Mouse (Mus musculus) retina, adult 2 months (tissue): ENCODE results near the gene Abhd14b.
"Not testable (repeated sequence)": the region's sequence is repeated elsewhere in the genome, so short reads cannot be mapped to it uniquely, and the experiment has no call there.

Experiments used
- DNase-seq: peaks from one replicate; pipeline ENCODE4 v3.0.0-alpha.2; 2012; ENCODE audit warnings: low read depth, low spot score

The Abhd14b gene

DNA sequence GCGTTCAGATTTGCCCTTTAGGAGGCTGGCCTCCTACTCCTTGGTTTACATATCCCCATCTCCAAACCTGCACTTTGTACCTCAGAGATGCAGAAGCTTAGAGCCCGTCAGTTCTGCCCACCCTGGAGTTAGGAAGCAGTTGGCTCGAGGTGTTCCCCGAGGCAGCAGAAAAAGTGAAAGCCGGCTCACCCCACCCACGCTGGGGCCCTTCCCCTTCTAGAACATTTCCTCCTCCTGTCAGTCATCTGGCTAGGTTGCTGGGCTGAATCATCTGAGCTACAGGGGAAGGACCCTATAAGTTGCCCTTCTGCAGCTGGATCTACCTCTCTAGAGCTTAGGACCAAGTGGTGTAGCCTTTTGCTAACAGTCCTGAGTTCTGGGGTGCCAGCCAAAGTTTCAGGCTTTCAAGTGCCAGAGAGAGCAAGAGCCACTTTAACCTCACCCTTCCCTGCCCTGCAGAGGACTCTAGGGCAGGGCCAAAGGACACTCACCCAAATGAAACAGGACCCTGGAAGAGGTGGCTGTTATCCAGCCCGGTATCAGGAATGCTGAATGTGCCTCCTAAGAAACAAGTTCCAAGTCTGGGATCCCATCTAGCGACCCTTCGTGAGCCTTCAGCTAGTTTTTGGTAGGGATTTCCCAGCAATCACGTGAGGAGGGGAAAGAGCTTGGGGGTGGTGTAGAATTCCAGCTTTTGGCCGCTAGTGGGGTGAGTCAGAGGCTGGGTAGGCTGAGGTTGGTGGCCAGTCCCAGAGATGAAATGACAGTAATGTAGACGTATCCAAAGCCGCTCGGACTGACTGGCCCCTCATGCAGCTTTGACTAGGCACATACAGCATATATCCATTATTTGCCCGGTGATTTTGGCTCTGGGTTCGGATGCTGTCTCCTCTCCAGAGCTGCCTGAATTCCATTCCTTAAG is 29.0 kb downstream of the Abhd14b start:
- no peak for DNase-seq

DNA sequence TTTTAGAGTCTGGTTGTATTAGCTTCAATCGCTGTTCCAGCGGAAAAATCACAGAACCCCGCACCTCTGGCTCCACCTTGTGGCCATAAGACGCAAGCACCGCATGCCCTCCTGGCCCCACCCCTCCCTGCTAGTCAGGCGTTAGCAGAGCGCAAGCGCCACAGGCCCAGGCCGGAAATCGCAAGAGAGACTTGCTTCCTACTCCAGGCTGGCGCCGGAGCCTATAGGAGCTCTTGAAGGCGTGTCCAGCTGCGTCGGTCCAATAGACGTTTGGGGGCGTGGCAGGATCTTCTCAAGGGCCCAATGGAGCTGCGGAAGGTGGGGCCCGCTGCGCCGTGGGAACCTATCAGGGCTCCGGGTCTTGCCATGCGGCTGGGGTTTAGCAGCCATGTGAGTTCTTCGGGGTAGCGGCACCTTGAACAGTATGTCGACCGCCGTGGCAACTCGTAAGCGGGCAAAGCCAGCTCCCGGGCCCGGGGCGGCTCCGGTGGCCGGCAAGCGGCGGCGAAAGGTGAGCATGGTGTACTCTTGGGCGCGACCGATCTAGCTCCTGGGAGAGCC is 29.7 kb downstream of the Abhd14b start, which contains the start of gene Parp3:
Gene Parp3, minus strand, starts transcription at position 26 of the 561 bp plus-strand sequence.
- peak; percentile 99 for DNase-seq

DNA sequence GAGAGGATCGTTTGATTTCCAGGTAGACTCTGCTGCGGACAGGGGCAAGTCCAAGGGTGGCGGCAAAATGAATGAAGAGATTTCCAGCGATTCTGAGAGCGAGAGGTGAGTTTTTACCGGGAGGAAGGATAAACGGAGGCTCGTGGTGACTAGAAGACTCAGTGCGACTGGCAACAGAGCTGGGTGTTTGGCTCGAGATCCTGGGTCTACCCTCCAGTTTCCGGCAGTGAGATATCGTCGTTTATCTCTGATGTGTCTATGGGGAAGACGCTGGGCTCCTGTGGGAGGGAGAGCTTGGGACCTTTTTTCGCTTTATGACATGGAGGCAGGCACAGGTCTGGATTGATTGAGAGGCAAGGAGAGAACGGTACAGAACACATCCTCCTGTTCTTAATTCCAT is 30.4 kb downstream of the Abhd14b start:
- DNase-seq = no peak

DNA sequence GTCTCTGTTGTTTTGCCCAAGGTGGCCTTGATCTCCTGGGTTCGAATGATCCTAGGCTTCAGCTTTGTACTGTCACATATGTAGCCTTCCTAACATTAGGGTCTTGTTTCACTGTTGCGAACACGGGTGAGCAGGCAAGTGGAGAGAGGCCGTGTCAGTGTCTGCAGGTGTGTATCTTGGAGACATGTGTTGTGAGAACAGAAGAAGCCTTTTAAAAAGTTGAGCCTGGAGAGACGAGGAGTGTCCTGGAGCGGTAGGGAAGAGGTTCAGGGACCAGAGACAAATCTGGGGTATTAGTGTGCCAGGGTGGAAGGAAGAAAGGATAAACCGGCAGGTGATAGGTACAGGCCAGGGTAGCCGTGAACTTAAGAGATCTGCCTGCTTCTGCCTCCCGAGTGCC is 30.8 kb downstream of the Abhd14b start:
- no peak for DNase-seq

DNA sequence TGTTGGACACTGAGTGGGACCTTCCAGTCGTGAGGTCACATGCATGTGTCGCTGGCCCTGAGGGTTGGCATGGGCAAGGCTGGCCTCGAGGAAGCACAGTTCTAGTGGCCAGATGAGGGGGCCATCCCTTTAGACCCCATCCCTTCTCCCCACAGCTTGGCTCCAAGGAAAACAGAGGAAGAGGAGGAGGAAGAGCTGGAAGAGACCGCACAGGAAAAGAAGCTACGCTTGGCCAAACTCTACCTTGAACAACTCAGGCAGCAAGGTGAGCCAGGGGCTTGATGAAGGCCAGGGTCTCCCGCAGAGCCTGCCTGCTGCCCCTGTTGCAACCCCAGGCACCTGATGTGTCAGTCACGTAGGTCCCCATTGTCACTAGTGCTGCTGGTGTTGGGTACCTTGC is 33.3 kb downstream of the Abhd14b start:
- no peak for DNase-seq

DNA sequence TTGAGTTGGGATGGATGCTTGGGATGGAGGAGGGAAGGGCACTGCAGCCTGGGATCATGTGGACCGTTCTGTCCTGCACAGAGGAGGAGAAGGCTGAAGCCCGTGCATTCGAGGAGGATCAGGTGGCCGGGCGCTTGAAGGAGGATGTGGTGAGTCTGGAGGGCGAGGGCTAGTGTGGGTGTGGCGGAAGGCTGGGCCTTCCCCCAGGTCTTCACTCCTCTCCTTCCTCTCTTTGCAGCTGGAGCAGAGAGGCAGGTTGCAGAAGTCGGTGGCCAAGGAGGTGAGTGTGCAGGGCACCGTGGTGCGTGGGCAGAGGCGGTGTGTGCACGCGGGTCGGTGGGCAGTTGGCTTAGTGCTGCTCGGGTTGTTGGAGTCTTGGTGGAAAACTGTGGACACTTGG is 33.8 kb downstream of the Abhd14b start:
- no peak for DNase-seq

DNA sequence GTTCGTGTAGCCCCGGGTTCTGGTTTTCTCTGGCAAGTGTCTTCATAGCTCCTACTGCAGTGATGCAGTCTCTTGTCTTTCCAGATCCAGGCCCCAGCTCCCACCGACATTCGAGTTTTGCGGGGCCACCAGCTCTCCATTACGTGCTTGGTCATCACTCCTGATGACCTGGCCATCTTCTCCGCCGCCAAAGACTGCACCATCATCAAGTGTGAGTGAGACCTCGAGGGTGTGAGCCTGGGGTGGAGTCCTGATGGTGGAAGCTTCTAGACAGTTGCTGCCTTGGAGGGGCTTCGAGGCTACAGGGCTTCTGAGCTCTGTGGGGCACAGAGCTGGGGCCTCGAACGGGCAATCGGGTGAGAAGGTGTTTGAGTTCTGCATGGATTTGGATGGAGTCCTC is 34.4 kb downstream of the Abhd14b start:
- DNase-seq = no peak

DNA sequence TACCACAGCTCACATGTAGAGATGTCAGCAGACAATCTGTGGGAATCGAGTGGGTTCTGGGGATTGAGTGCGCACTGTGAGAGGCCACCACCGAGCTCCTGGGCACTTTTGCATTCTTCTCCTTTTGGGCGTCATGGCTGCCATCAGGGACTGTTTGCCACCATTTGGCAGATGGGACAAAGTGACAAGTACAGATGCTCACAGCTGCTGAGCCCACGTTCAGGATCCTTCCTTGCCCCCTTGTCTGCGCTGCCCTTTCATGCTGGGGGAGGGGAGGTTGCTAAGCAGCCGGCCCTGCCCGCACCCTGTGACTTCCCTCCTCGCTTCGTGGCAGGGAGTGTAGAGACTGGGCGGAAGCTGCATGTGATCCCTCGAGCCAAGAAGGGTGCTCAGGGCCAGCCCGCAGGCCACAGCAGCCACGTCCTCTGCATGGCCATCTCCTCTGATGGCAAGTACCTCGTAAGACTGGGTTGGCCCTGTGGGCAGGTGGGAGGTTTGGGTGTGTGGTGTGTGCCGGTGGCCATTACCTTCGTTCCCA is 35.4 kb downstream of the Abhd14b start:
- no peak for DNase-seq

DNA sequence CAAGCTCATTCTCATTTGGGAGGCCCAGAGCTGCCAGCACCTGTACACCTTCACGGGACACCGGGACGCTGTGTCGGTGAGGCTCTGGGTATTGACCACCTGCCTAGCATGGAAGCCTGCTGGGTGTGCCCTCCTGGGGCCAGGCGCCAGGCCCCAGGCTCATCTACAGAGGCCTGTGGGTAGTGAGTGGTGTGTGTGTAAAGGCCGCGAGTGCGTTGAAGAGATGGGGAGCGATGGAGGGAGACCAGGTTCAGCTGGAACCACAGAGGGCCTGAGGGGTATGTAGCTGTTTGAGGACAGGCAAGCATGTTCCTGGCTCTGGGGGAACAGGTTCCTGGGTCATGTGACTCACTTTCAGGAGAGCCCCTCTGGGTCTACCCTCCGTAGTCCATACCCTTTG is 35.9 kb downstream of the Abhd14b start:
- no peak for DNase-seq

DNA sequence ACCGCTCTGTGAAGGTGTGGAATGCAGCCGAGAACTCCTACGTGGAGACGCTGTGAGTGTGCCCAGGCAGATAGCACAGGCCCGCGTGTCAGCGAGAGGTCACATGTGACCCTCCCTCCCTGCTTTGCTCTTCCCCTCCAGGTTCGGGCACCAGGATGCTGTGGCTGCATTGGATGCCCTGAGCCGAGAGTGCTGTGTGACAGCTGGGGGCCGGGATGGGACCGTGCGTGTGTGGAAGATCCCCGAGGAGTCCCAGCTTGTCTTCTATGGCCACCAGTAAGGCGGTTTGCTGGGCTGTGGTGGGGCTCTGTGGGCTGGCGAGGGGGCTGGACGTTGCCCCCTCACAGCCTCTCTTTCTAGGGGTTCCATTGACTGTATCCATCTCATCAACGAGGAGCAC is 36.3 kb downstream of the Abhd14b start:
- no peak for DNase-seq

DNA sequence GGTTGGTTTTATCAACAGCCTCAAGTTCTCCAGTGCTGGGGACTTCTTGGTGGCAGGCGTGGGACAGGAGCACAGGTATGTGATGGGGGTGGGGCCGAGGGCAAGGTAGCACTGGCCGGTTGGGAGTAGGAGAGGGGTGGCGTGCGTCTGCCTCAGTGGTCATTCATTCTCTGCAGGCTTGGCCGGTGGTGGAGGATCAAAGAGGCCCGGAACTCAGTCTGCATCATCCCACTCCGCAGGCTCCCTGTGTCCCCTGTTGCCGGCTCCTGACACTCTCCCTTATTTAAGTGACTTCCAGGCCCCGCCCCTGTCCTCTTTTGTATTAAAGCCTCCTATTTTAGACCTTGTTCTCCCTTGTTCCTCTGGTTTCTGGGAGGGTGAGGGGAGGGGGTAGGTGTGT is 37.8 kb downstream of the Abhd14b start:
- DNase-seq = no peak

DNA sequence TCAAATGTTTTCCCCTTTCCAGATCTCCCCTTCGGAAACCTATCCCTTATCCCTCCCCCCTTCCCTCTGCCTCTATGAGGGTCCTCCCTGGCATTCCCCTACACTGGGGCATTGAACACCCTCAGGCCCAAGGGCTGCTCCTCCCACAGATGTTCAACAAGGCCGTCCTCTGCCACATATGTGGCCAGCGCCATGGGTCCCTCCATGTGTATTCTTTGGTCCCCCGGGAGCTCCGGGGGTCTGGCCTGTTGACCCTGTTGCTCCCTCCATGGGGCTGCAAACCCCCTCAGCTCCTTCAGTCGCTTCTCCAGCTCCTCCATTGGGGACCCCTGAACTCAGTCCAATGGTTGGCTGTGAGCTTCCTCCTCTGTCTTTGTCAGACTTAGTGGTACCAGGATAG is 40.3 kb downstream of the Abhd14b start:
- DNase-seq = not testable (repeated sequence)

DNA sequence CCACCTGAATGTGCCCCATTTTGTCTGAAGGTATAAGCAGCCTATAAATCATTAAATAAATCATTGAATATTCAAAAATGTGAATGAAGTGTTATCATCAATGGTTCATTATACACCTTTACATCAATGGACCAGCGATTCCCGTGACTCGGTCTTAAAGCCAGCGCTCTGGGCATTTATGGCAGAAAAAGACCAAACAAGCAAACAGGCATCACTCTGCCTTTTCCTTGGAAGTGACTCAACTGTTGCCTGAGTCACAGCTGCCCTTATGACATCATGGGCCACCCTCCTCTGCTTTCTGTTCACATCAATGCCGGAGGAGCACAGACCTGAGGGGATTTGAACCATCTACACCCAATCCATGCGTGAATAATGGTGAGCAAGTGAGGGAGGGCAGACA is 52.4 kb downstream of the Abhd14b start, which contains the start of gene Iqcf1:
Gene Iqcf1, plus strand, starts transcription at position 301 of the 400 bp plus-strand sequence.
- no peak for DNase-seq

DNA sequence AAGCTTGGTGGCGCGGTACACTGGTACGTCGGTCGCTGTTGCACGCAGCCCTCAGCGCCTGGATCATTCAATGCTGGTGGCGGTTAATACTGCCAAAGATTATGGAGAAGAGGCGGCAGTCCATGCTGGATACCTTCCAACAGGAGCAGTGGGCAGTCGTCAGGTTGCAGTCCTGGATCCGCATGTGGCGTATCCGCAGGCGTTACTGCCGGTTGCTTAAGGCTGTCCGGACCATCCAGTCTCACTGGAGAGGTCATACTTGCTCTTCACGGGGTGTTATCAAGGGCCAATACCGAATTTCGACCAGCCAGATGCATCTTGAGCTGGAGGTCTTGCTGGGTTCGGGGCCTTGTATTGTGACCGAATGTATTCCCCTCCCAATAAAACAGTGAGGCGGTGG is 54.6 kb downstream of the Abhd14b start:
- no peak for DNase-seq
